Mouse (Mus musculus) ES-E14 (cell line): ENCODE measurements around the gene Ddx56.

Experiments
- CHD2 ChIP-seq: IDR thresholded peaks from 2 replicates; pipeline ENCODE4 v1.6.1; 2014; ENCODE audit warnings: mild to moderate bottlenecking, low read depth, low read length, inconsistent platforms
- HCFC1 ChIP-seq: IDR thresholded peaks from 2 replicates; pipeline ENCODE4 v1.6.1; 2012; ENCODE audit warnings: low read length, inconsistent platforms, borderline replicate concordance; ENCODE audit not compliant: insufficient read depth
- MAFK ChIP-seq: IDR thresholded peaks from 2 replicates; pipeline ENCODE4 v1.6.1; 2014; ENCODE audit warnings: mild to moderate bottlenecking, low read depth, low read length, inconsistent platforms; ENCODE audit not compliant: insufficient read depth
- ZC3H11A ChIP-seq: IDR thresholded peaks from 2 replicates; pipeline ENCODE4 v1.6.1; 2012; ENCODE audit warnings: low read depth, mild to moderate bottlenecking, inconsistent platforms, low read length, borderline replicate concordance
- ZNF384 ChIP-seq: IDR thresholded peaks from 2 replicates; pipeline ENCODE4 v1.6.1; 2012; ENCODE audit warnings: low read depth, low read length, inconsistent platforms

GRCm38 (mm10) chr11:6259413-6259812 is 8.2 kb downstream of the Ddx56 start:
- TF ChIP-seq MAFK = no peak
- no peak for TF ChIP-seq ZC3H11A
- TF ChIP-seq ZNF384 = no peak
- no peak for TF ChIP-seq CHD2
- TF ChIP-seq HCFC1 = no peak
